Mouse (Mus musculus): Measurements from ENCODE around the gene March10. TPM values are rescaled to one million over a fixed set of nuclear protein-coding genes. Genes with fewer than 3 reads are reported as not detected.

March10 gene
- polyA plus RNA-seq, 2 experiments: 0.18 TPM; not detected in 1

GRCm38 (mm10) chr11:105312972-105313632 is 143.4 kb downstream of the March10 start:
- no peak overlapping the region for H3K4me2 ChIP-seq (replicated peaks; ENCODE audit: low read depth, low read length, severe bottlenecking)
- H3K36me3 ChIP-seq (ENCODE audit: control insufficient read depth, insufficient read depth, low read length): peaks cover 7% of the 10 kb centered on the region; the same call in 1 of the 2 replicates
- peaks cover 43% of the 10 kb centered on the region for H3K4me1 ChIP-seq (ENCODE audit: control insufficient read depth, insufficient read depth, low read length)
- H3K27ac ChIP-seq (replicated peaks; ENCODE audit: low read depth, low read length): peak overlapping the region; percentile 66
- H3K9me3 ChIP-seq (ENCODE audit: control insufficient read depth, low read length): no peaks in the 10 kb centered on the region
- H3K27me3 ChIP-seq (ENCODE audit: control insufficient read depth, insufficient read depth, low read length): no peaks in the 10 kb centered on the region
- 15% methylated on average over 10 of the region's 10 CpGs for WGBS
- DNase-seq (ENCODE audit: low spot score): no peak
- no peak overlapping the region for H3K9ac ChIP-seq (ENCODE audit: low read depth, low read length, severe bottlenecking)
- no peak overlapping the region for H3K4me3 ChIP-seq (replicated peaks; ENCODE audit: low read length)
- 0 out of 2 replicates have a peak, but pooled peaks have one; percentile 51 for ATAC-seq (ENCODE audit: low FRiP score, low read depth)
- TF ChIP-seq POLR2A (IDR thresholded peaks at IDR 0.05; ENCODE audit: borderline replicate concordance, extremely low read depth, insufficient read depth, insufficient read length): no peak

GRCm38 (mm10) chr11:105312311-105312942 is 144.1 kb downstream of the March10 start:
- H3K4me2 ChIP-seq (replicated peaks; ENCODE audit: low read depth, low read length, severe bottlenecking): no peak overlapping the region
- no peak for DNase-seq (ENCODE audit: low spot score)
- ATAC-seq (ENCODE audit: low FRiP score, low read depth): no peak
- WGBS: 13% methylated on average over 12 of the region's 12 CpGs
- peaks cover 9% of the 10 kb centered on the region; the same call in 1 of the 2 replicates for H3K36me3 ChIP-seq (ENCODE audit: control insufficient read depth, insufficient read depth, low read length)
- H3K27ac ChIP-seq (replicated peaks; ENCODE audit: low read depth, low read length): peak overlapping the region; percentile 66
- no peak overlapping the region for H3K4me3 ChIP-seq (replicated peaks; ENCODE audit: low read length)
- no peaks in the 10 kb centered on the region for H3K9me3 ChIP-seq (ENCODE audit: control insufficient read depth, low read length)
- H3K9ac ChIP-seq (ENCODE audit: low read depth, low read length, severe bottlenecking): no peak overlapping the region
- H3K27me3 ChIP-seq (ENCODE audit: control insufficient read depth, insufficient read depth, low read length): no peaks in the 10 kb centered on the region
- H3K4me1 ChIP-seq (ENCODE audit: control insufficient read depth, insufficient read depth, low read length): peaks cover 43% of the 10 kb centered on the region
- TF ChIP-seq POLR2A (IDR thresholded peaks at IDR 0.05; ENCODE audit: borderline replicate concordance, extremely low read depth, insufficient read depth, insufficient read length): no peak

- 58% methylated on average over 24 of the region's 24 CpGs for WGBS
- no peak for TF ChIP-seq POLR2A (IDR thresholded peaks at IDR 0.05; ENCODE audit: borderline replicate concordance, extremely low read depth, insufficient read depth, insufficient read length)
- Histone ChIP-seq H3K9me3 (ENCODE audit: control insufficient read depth, low read length) (no peaks in the 10 kb centered on the region), H3K27me3 (ENCODE audit: control insufficient read depth, insufficient read depth, low read length) (no peaks in the 10 kb centered on the region), H3K36me3 (ENCODE audit: control insufficient read depth, insufficient read depth, low read length) (peaks cover 18% of the 10 kb centered on the region), H3K4me1 (ENCODE audit: control insufficient read depth, insufficient read depth, low read length) (peaks cover 43% of the 10 kb centered on the region), H3K9ac (ENCODE audit: low read depth, low read length, severe bottlenecking) (0 out of 2 replicates have a peak overlapping the region, but pooled peaks have one; percentile 16), H3K4me2 (replicated peaks; ENCODE audit: low read depth, low read length, severe bottlenecking) (0 out of 2 replicates have a peak overlapping the region, but pooled peaks have one; percentile 17), H3K27ac (replicated peaks; ENCODE audit: low read depth, low read length) (peak overlapping the region; percentile 66; the same call in 1 of the 2 replicates), H3K4me3 (replicated peaks; ENCODE audit: low read length) (no peak overlapping the region)
- ATAC-seq (ENCODE audit: low FRiP score, low read depth) (no peak), DNase-seq (ENCODE audit: low spot score) (no peak)
Observed at GRCm38 (mm10) chr11:105311291-105311975, 145.1 kb downstream of the March10 start.

Other genes with a start within 250 kb of the March10 start
- gene Mrc2, start 164.1 kb downstream of the March10 start, polyA plus RNA-seq (2012; rRNA removed): 98.5 and 125 TPM in 2 replicates
- 26.4 and 27.5 TPM in 2 replicates for gene Mrc2, start 164.1 kb downstream of the March10 start, polyA plus RNA-seq (2014; fragmentation: Nextera tagmentation; extraction: Ambion mirVana)
- 11.2 and 13.8 TPM in 2 replicates for gene Tanc2, start 133.3 kb upstream of the March10 start, polyA plus RNA-seq (2012; rRNA removed)
- gene Tanc2, start 133.3 kb upstream of the March10 start, polyA plus RNA-seq (2014; fragmentation: Nextera tagmentation; extraction: Ambion mirVana): 13.0 and 13.2 TPM in 2 replicates